Mouse (Mus musculus): ENCODE results near the gene Lrcol1. TPM values are rescaled to one million over a fixed set of nuclear protein-coding genes. Genes with fewer than 3 reads are reported as not detected.

The Lrcol1 gene
- polyA plus RNA-seq (2012; rRNA removed; ENCODE audit: low replicate concordance) = 0.18 TPM in 1 of 2 replicates, not detected in the other

GRCm38 (mm10) chr5:110344524-110344923 lies at the start of gene Lrcol1:
TSS of gene Lrcol1 (plus strand) at chr5:110344730.

DNA sequence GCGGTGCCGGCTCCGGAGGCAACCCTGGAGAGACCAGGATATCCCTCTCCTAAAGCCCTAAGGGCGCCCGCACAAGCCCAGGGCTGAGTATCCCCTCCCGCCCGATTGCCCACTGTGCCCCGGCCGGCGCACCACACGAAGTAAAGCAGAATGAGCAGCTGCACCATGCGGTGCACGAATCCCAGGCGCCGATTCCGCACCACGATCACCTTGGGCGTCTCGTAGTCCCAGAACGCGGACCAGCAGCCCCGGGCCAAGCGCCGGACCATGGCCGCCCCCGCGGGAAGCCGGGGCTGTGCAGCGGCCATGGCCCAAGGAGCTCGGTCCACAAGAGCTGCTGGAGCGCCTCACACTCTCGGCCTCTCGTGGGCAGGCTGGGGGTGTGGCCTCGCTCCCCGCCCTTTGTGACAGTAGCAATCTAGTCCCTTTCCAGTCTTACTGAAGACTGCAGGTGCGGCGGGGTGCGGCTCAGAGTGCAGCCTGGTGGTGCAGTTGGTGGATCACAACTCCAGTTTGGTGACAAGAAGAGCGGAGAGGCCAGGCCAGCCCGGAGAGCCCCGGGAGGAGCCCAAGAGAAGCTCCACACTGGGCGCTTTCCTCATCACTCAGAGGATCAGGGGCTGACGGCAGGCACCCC lies 1.8 kb upstream of the Lrcol1 start, which contains the start of gene P2rx2:
Gene P2rx2, minus strand, starts transcription at position 565 of the 637 bp plus-strand sequence.

Other genes with a start within 250 kb of the Lrcol1 start
- gene Plcxd1, start 244.8 kb upstream of the Lrcol1 start, polyA plus RNA-seq (2012; rRNA removed; ENCODE audit: low replicate concordance) = 0.07 and 0.40 TPM in 2 replicates
- gene Gtpbp6, start 236.5 kb upstream of the Lrcol1 start, polyA plus RNA-seq (2012; rRNA removed; ENCODE audit: low replicate concordance) = 70.9 and 137 TPM in 2 replicates
- gene Zfp605, start 234.6 kb upstream of the Lrcol1 start, polyA plus RNA-seq (2012; rRNA removed; ENCODE audit: low replicate concordance) = 0.92 and 1.3 TPM in 2 replicates
- 28.4 and 39.8 TPM in 2 replicates for gene Chfr, start 208.9 kb upstream of the Lrcol1 start, polyA plus RNA-seq (2012; rRNA removed; ENCODE audit: low replicate concordance)
- gene Golga3, start 168.0 kb upstream of the Lrcol1 start, polyA plus RNA-seq (2012; rRNA removed; ENCODE audit: low replicate concordance) = 11.2 and 13.7 TPM in 2 replicates
- gene Ankle2, start 113.7 kb upstream of the Lrcol1 start, polyA plus RNA-seq (2012; rRNA removed; ENCODE audit: low replicate concordance) = 10.1 and 16.1 TPM in 2 replicates
- gene Pgam5, start 74.8 kb upstream of the Lrcol1 start, polyA plus RNA-seq (2012; rRNA removed; ENCODE audit: low replicate concordance) = 24.5 and 35.1 TPM in 2 replicates
- 19.6 and 48.8 TPM in 2 replicates for gene Pxmp2, start 58.5 kb upstream of the Lrcol1 start, polyA plus RNA-seq (2012; rRNA removed; ENCODE audit: low replicate concordance)
- 3.6 and 11.5 TPM in 2 replicates for gene Pole, start 58.4 kb upstream of the Lrcol1 start, polyA plus RNA-seq (2012; rRNA removed; ENCODE audit: low replicate concordance)
- gene P2rx2, start 1.5 kb upstream of the Lrcol1 start, polyA plus RNA-seq (2012; rRNA removed; ENCODE audit: low replicate concordance) = 0.46 and 4.0 TPM in 2 replicates
- gene Fbrsl1, start 103.8 kb downstream of the Lrcol1 start, polyA plus RNA-seq (2012; rRNA removed; ENCODE audit: low replicate concordance) = 25.8 and 48.2 TPM in 2 replicates
- 0.52 and 0.59 TPM in 2 replicates for gene Galnt9, start 199.6 kb downstream of the Lrcol1 start, polyA plus RNA-seq (2012; rRNA removed; ENCODE audit: low replicate concordance)

Measured in subcutaneous adipose tissue, adult 2 months (tissue).